Mouse (Mus musculus): ENCODE data around the gene Cnbd2. TPM values are rescaled to one million over a fixed set of nuclear protein-coding genes. Genes with fewer than 3 reads are reported as not detected.

Gene Cnbd2
- total and polyA plus RNA-seq, 2 experiments from 2014 or later = 3.3 to 10.0 TPM

- WGBS = 69% methylated on average over 4 of the region's 4 CpGs
- no peak for ATAC-seq (ENCODE audit: low FRiP score)
- TF ChIP-seq CTCF (IDR thresholded peaks at IDR 0.05) = no peak
Measured at GRCm38 (mm10) chr2:156349286-156349848, 37.3 kb downstream of the Cnbd2 start.

DNA sequence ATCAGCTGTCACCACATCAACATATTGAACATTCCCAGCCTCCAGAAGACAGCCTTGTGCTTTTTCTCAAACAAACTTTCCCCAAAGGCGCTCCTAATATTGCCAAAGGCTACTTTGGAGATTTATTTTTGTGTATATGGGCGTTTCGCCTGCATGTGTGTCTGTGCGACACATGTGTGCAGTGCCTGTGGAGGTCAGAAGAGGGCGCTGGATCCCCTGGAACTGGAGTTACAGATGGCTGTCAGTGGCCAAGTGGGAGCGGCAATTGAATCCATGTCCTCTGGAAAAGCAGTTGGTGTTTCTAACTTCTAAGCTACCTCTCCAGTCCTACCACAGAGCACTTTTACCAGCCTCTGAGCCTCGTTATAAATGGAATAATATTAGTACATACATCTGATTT lies 39.1 kb downstream of the Cnbd2 start:
- no peaks in the 10 kb centered on the region for H3K4me1 ChIP-seq (ENCODE audit: insufficient read depth, low read length)
- no peaks in the 10 kb centered on the region for H3K9me3 ChIP-seq (ENCODE audit: low read length)
- no peaks in the 10 kb centered on the region for H3K36me3 ChIP-seq (ENCODE audit: insufficient read depth, low read length)
- H3K4me2 ChIP-seq (ENCODE audit: low read depth, low read length, poor library complexity, severe bottlenecking) = no peak overlapping the region
- ATAC-seq (ENCODE audit: low FRiP score) (no peak), DNase-seq (ENCODE audit: low spot score) (no peak)
- H3K9ac ChIP-seq (replicated peaks; ENCODE audit: low read length, poor library complexity, severe bottlenecking) = no peak overlapping the region
- H3K27me3 ChIP-seq (ENCODE audit: insufficient read depth, low read length) = no peaks in the 10 kb centered on the region
- peak; percentile 44 for TF ChIP-seq CTCF (IDR thresholded peaks at IDR 0.05)
- H3K4me3 ChIP-seq (ENCODE audit: low read depth, low read length) = no peak overlapping the region
- no peak overlapping the region for H3K27ac ChIP-seq (ENCODE audit: low read depth, low read length)
- WGBS = 86% methylated on average over 7 of the region's 7 CpGs

More at GRCm38 (mm10) chr2:156349286-156349848, 37.3 kb downstream of the Cnbd2 start:
- no peaks in the 10 kb centered on the region for H3K36me3 ChIP-seq (ENCODE audit: insufficient read depth, low read length)
- no peaks in the 10 kb centered on the region for H3K27me3 ChIP-seq (ENCODE audit: insufficient read depth, low read length)
- H3K4me2 ChIP-seq (ENCODE audit: low read depth, low read length, poor library complexity, severe bottlenecking) = no peak overlapping the region
- H3K9me3 ChIP-seq (ENCODE audit: low read length) = no peaks in the 10 kb centered on the region
- no peak overlapping the region for H3K4me3 ChIP-seq (ENCODE audit: low read depth, low read length)
- H3K4me1 ChIP-seq (ENCODE audit: insufficient read depth, low read length) = no peaks in the 10 kb centered on the region
- H3K27ac ChIP-seq (ENCODE audit: low read depth, low read length) = no peak overlapping the region
- DNase-seq (ENCODE audit: low spot score) = peak; percentile 62
- no peak overlapping the region for H3K9ac ChIP-seq (replicated peaks; ENCODE audit: low read length, poor library complexity, severe bottlenecking)

GRCm38 (mm10) chr2:156352413-156353165 lies 40.5 kb downstream of the Cnbd2 start:
- 78% methylated on average over 8 of the region's 8 CpGs for WGBS
- Histone ChIP-seq H3K9me3 (ENCODE audit: low read length) (no peaks in the 10 kb centered on the region), H3K9ac (replicated peaks; ENCODE audit: low read length, poor library complexity, severe bottlenecking) (no peak overlapping the region), H3K4me2 (ENCODE audit: low read depth, low read length, poor library complexity, severe bottlenecking) (no peak overlapping the region), H3K36me3 (ENCODE audit: insufficient read depth, low read length) (no peaks in the 10 kb centered on the region), H3K4me1 (ENCODE audit: insufficient read depth, low read length) (no peaks in the 10 kb centered on the region), H3K27me3 (ENCODE audit: insufficient read depth, low read length) (no peaks in the 10 kb centered on the region), H3K27ac (ENCODE audit: low read depth, low read length) (no peak overlapping the region), H3K4me3 (ENCODE audit: low read depth, low read length) (no peak overlapping the region)
- ATAC-seq (ENCODE audit: low FRiP score) (no peak), DNase-seq (ENCODE audit: low spot score) (no peak)
- TF ChIP-seq CTCF (IDR thresholded peaks at IDR 0.05) = peak; percentile 43

DNA sequence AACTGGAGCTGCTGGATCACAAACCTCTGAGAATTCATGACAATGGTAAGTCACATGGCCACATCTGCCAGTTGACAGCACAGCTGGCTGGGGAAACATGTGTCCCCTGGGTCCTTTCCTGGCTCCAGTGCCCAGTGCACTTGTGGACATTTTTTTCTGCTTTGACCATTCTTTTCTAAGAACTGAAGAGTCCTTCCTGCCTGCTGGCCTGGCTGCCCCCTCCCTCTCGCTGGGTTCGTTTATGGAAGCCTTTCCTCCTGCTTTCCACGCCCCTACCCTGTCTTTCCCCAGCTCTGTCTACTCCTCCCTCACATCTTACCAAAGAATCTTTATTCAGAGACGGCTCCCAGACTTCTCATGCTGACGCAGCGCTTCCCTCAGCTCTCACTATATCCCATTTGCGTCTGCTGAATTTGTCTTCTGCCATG lies 41.2 kb downstream of the Cnbd2 start:
- H3K27ac ChIP-seq (ENCODE audit: low read depth, low read length) = no peak overlapping the region
- no peak overlapping the region for H3K9ac ChIP-seq (replicated peaks; ENCODE audit: low read length, poor library complexity, severe bottlenecking)
- H3K4me3 ChIP-seq (ENCODE audit: low read depth, low read length) = no peak overlapping the region
- no peak for TF ChIP-seq CTCF (IDR thresholded peaks at IDR 0.05)
- WGBS = 48% methylated on average over 7 of the region's 7 CpGs
- H3K9me3 ChIP-seq (ENCODE audit: low read length) = no peaks in the 10 kb centered on the region
- peak; percentile 9 for DNase-seq (ENCODE audit: low spot score)
- no peak overlapping the region for H3K4me2 ChIP-seq (ENCODE audit: low read depth, low read length, poor library complexity, severe bottlenecking)
- no peaks in the 10 kb centered on the region for H3K4me1 ChIP-seq (ENCODE audit: insufficient read depth, low read length)
- H3K27me3 ChIP-seq (ENCODE audit: insufficient read depth, low read length) = no peaks in the 10 kb centered on the region
- no peak for ATAC-seq (ENCODE audit: low FRiP score)
- H3K36me3 ChIP-seq (ENCODE audit: insufficient read depth, low read length) = no peaks in the 10 kb centered on the region

GRCm38 (mm10) chr2:156356031-156356430 lies 43.9 kb downstream of the Cnbd2 start:
- WGBS = 47% methylated on average over 7 of the region's 7 CpGs
- ATAC-seq (ENCODE audit: low FRiP score) (peak; percentile 52; the same call in 1 of the 2 replicates), DNase-seq (ENCODE audit: low spot score) (peak; percentile 79)
- no peaks in the 10 kb centered on the region for H3K36me3 ChIP-seq (ENCODE audit: insufficient read depth, low read length)
- no peak overlapping the region for H3K27ac ChIP-seq (ENCODE audit: low read depth, low read length)
- no peak overlapping the region for H3K4me2 ChIP-seq (ENCODE audit: low read depth, low read length, poor library complexity, severe bottlenecking)
- H3K4me3 ChIP-seq (ENCODE audit: low read depth, low read length) = no peak overlapping the region
- H3K27me3 ChIP-seq (ENCODE audit: insufficient read depth, low read length) = no peaks in the 10 kb centered on the region
- H3K4me1 ChIP-seq (ENCODE audit: insufficient read depth, low read length) = no peaks in the 10 kb centered on the region
- no peaks in the 10 kb centered on the region for H3K9me3 ChIP-seq (ENCODE audit: low read length)
- TF ChIP-seq CTCF (IDR thresholded peaks at IDR 0.05) = no peak
- no peak overlapping the region for H3K9ac ChIP-seq (replicated peaks; ENCODE audit: low read length, poor library complexity, severe bottlenecking)

DNA sequence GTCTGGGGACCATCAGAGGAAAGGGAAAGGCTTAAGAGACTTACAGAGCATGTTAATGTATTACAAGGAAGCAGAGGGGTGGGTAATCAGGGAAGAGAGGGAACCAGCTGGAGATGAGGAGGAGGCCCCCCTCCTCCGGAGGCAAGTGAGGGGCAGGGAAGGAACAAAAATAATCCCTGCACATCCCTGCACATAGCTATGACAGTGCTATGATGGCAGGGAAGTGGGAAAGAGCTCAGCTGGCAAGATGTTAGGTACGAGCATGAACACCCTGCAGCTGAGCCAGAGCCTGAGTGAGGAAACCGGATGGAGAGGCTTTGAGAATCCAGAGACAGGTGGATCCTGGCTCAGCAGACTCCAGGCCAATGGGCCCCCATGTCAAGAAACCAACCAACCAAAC lies 56.4 kb downstream of the Cnbd2 start:
- TF ChIP-seq CTCF (IDR thresholded peaks at IDR 0.05) = no peak
- ATAC-seq (ENCODE audit: low FRiP score) = no peak

More for the DNA sequence above, 56.4 kb downstream of the Cnbd2 start:
- H3K27ac ChIP-seq (ENCODE audit: low read depth, low read length) = no peak overlapping the region
- no peak overlapping the region for H3K9ac ChIP-seq (replicated peaks; ENCODE audit: low read length, poor library complexity, severe bottlenecking)
- no peak overlapping the region for H3K4me2 ChIP-seq (ENCODE audit: low read depth, low read length, poor library complexity, severe bottlenecking)
- no peaks in the 10 kb centered on the region for H3K4me1 ChIP-seq (ENCODE audit: insufficient read depth, low read length)
- H3K4me3 ChIP-seq (ENCODE audit: low read depth, low read length) = no peak overlapping the region
- no peaks in the 10 kb centered on the region for H3K36me3 ChIP-seq (ENCODE audit: insufficient read depth, low read length)
- WGBS = 68% methylated on average over 3 of the region's 3 CpGs
- no peak for DNase-seq (ENCODE audit: low spot score)
- H3K27me3 ChIP-seq (ENCODE audit: insufficient read depth, low read length) = 0 out of 2 replicates have a peak, but pooled peaks cover 5% of the 10 kb centered on the region
- H3K9me3 ChIP-seq (ENCODE audit: low read length) = no peaks in the 10 kb centered on the region
